Mouse (Mus musculus) spleen, adult 2 months (tissue): ENCODE measurements around the gene Denr.

Source experiments
- CTCF ChIP-seq: fragments of 200-500 bp; IDR thresholded peaks from 2 replicates; pipeline ENCODE4 v1.5.1; 2011; ENCODE audit warnings: mild to moderate bottlenecking, inconsistent platforms; ENCODE audit not compliant: insufficient read depth, insufficient read length, insufficient replicate concordance; ENCODE audit errors: extremely low read depth
- POLR2A ChIP-seq: fragments of 200-500 bp; IDR thresholded peaks from 2 replicates; pipeline ENCODE4 v1.6.1; 2011; ENCODE audit warnings: low read depth, low read length, inconsistent platforms

DNA sequence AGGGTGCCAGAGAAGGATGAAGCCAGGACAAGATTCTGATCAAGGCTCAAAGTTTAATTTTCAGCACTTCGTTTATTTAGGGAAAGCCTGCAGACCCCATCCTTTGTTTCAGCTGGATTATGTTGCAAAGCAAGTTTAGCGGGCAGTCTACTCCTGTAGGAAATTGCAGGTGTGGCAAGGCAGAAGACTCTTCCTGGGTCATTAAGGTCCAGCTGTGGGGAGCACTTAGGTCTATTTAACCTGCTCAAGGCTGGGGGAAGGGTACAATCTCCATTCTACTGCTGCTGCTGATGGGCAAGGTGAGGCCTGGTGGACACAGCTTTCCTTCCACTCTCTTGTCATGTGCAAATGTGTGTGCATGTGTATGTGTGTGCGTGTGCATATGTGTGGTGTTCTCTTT lies 52.0 kb downstream of the Denr start:
- TF ChIP-seq POLR2A (no peak), CTCF (no peak)
